Mouse (Mus musculus) liver, adult 2 months (tissue): Measurements from ENCODE around the gene Tmem109. TPM values are rescaled to one million over a fixed set of nuclear protein-coding genes. Genes with fewer than 3 reads are reported as not detected.

Experiments used
- DNase-seq: peaks from one replicate; pipeline ENCODE4 v3.0.0-alpha.2; 2011; ENCODE audit warnings: low read depth, low spot score; ENCODE audit errors: extremely low read depth
- H3K27ac ChIP-seq: fragments of 200-500 bp; replicated peaks from 2 replicates; pipeline ENCODE4 v1.5.1; 2012; ENCODE audit warnings: low read depth, mild to moderate bottlenecking, control low read depth, inconsistent platforms, low read length; ENCODE audit not compliant: insufficient read depth
- H3K27me3 ChIP-seq: fragments of 200-500 bp; 2 replicates; pipeline ENCODE4 v1.6.1; 2012; ENCODE audit warnings: mild to moderate bottlenecking, moderate library complexity, low read length, inconsistent platforms; ENCODE audit not compliant: control insufficient read depth, insufficient read depth
- H3K36me3 ChIP-seq: fragments of 200-500 bp; 2 replicates; pipeline ENCODE4 v1.6.1; 2012; ENCODE audit warnings: low read length, inconsistent platforms; ENCODE audit not compliant: control insufficient read depth, insufficient read depth
- H3K4me1 ChIP-seq: fragments of 200-500 bp; 2 replicates; pipeline ENCODE4 v1.6.1; 2011; ENCODE audit warnings: low read length; ENCODE audit not compliant: control insufficient read depth, insufficient read depth
- H3K4me3 ChIP-seq: fragments of 200-500 bp; 2 replicates; pipeline ENCODE4 v1.5.1; 2011; ENCODE audit warnings: low read depth, mild to moderate bottlenecking, control low read depth, low read length, moderate library complexity; ENCODE audit not compliant: insufficient read depth
- H3K79me2 ChIP-seq: fragments of 200-500 bp; 2 replicates; pipeline ENCODE4 v1.6.1; 2012; ENCODE audit warnings: inconsistent platforms, mild to moderate bottlenecking, low read length, moderate library complexity; ENCODE audit not compliant: control insufficient read depth, insufficient read depth
- H3K9ac ChIP-seq: fragments of 200-500 bp; 2 replicates; pipeline ENCODE4 v1.6.1; 2012; ENCODE audit warnings: low read depth, mild to moderate bottlenecking, control low read depth, inconsistent platforms, low read length
- CTCF ChIP-seq: fragments of 200-500 bp; IDR thresholded peaks from 2 replicates; pipeline ENCODE4 v1.5.1; 2011; ENCODE audit warnings: low read depth, low read length, control low read depth
- POLR2A ChIP-seq: fragments of 200-500 bp; IDR thresholded peaks from 2 replicates; pipeline ENCODE4 v1.6.1; 2011; ENCODE audit warnings: low read length, control low read depth; ENCODE audit not compliant: insufficient read depth; ENCODE audit errors: extremely low read depth
- WGBS: fragments of 180-500 bp; shearing (Covaris S2); methylation state at CpG from one replicate; pipeline ENCODE4 v1.1.7; 2018; 5-methylcytosine and 5-hydroxymethylcytosine counted together
- polyA plus RNA-seq: library from polyadenylated mRNA; depleted of rRNA; stranded (reverse); fragments of >200 nt; gene quantifications from 2 replicates; pipeline ENCODE4 v1.2.3, GENCODE M21; 2012
- total RNA-seq: library from RNA; depleted of rRNA; stranded (reverse); fragments of >200 nt; gene quantifications from 2 replicates; pipeline ENCODE4 v1.2.3, GENCODE M21; 2014

Tmem109 gene
- total and polyA plus RNA-seq, 2 experiments = 7.1 to 35.2 TPM

GRCm38 (mm10) chr19:10880085-10880974, 1.5 kb downstream of the Tmem109 start:
- peak; percentile 31 for DNase-seq
- Histone ChIP-seq H3K27ac (no peak overlapping the region), H3K79me2 (peaks cover 20% of the 10 kb centered on the region; the same call in 1 of the 2 replicates), H3K36me3 (no peaks in the 10 kb centered on the region), H3K27me3 (no peaks in the 10 kb centered on the region), H3K4me1 (peaks cover 8% of the 10 kb centered on the region; the same call in 1 of the 2 replicates), H3K4me3 (no peak overlapping the region), H3K9ac (no peak overlapping the region)
- TF ChIP-seq CTCF (peak; percentile 27; the same call in 1 of the 2 replicates), POLR2A (no peak)
- WGBS = 38% methylated on average over 7 of the region's 7 CpGs

DNA sequence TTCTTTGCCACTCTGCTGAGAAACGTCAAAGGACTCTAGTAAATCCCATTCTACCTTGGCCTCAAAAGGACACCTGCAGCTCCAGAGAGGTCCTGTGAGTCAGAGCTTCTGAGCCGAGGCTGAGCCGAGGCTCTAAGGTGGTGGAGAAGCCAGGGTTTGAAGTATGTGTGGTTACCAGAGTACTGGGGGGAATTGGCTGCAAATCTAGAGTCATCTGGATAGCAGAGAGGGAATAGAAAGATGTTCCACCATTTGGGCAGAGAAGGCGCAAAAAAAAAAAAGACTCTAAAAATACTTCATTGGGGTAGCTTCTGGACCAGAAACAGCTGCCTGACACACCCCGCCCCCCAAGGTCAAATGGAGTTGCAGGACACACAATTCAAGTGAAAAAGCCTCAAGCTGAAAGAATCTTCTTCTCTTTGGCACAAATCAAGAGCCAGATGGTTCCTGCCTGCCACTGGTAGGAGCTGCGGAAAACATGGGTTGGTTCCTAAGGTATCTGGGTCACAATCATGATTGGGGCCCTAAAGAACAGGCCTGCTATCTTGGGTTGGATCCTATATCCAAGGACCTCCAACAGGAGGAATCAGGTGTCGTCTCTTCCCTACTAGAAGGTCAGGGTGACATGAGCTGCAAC, 3.5 kb downstream of the Tmem109 start:
- Histone ChIP-seq H3K36me3 (peaks cover 9% of the 10 kb centered on the region), H3K79me2 (peaks cover 20% of the 10 kb centered on the region; the same call in 1 of the 2 replicates), H3K9ac (no peak overlapping the region), H3K4me1 (peaks cover 8% of the 10 kb centered on the region; the same call in 1 of the 2 replicates), H3K27ac (no peak overlapping the region), H3K4me3 (no peak overlapping the region), H3K27me3 (no peaks in the 10 kb centered on the region)
- DNase-seq = no peak
- TF ChIP-seq POLR2A (no peak), CTCF (no peak)
- 91% methylated on average over 7 of the region's 7 CpGs for WGBS

- WGBS = 88% methylated on average over 14 of the region's 14 CpGs
- no peak for DNase-seq
- TF ChIP-seq CTCF (no peak), POLR2A (no peak)
Observed at GRCm38 (mm10) chr19:10871328-10871961, 10.4 kb downstream of the Tmem109 start.

GRCm38 (mm10) chr19:10870676-10871075, 11.1 kb downstream of the Tmem109 start:
- peaks cover 17% of the 10 kb centered on the region for H3K36me3 ChIP-seq
- no peak overlapping the region for H3K27ac ChIP-seq
- no peaks in the 10 kb centered on the region for H3K27me3 ChIP-seq
- 95% methylated on average over 3 of the region's 3 CpGs for WGBS
- no peak overlapping the region for H3K9ac ChIP-seq
- no peak for DNase-seq
- H3K4me1 ChIP-seq = no peaks in the 10 kb centered on the region
- H3K79me2 ChIP-seq = no peaks in the 10 kb centered on the region
- TF ChIP-seq POLR2A (no peak), CTCF (no peak)
- H3K4me3 ChIP-seq = no peak overlapping the region

More at GRCm38 (mm10) chr19:10871328-10871961, 10.4 kb downstream of the Tmem109 start:
- H3K79me2 ChIP-seq = no peaks in the 10 kb centered on the region
- no peak overlapping the region for H3K9ac ChIP-seq
- no peaks in the 10 kb centered on the region for H3K27me3 ChIP-seq
- H3K27ac ChIP-seq = no peak overlapping the region
- H3K36me3 ChIP-seq = peaks cover 17% of the 10 kb centered on the region
- no peak overlapping the region for H3K4me3 ChIP-seq
- no peaks in the 10 kb centered on the region for H3K4me1 ChIP-seq

DNA sequence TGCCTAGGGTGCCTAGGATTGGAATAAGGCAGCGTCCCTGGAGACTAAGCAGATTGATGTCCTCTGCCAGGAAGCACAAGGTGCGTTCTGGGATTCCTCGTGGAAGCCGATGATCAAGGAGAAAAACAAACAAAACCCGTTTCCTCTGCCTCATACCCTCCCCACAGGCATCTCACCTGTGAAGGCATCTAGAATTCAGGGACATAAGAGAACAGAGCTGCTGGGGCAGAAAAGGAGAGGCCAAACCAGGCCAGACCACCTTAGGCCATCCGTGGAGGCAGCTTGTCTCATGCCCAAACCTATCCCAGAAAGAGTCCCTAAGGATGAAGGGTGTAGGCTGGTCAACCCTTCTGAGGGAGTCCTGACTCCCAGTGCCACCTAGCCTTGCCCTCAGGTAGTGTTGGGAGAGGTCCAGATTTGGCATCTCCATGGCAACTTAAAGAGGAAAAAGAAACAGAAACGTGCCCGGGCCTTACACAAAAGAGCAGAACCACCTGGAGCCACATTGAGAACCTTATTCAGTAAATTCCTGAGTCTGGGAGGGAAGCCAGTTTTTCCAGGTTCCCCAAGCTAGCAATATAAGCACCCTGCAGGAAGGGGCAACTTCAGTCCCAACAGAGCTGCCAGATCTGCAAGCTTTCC, 11.8 kb downstream of the Tmem109 start, which contains the start of gene Tmem132a:
TSS of gene Tmem132a (minus strand) at position 55 of the 642 bp plus-strand sequence.
- peaks cover 17% of the 10 kb centered on the region for H3K36me3 ChIP-seq
- no peaks in the 10 kb centered on the region for H3K27me3 ChIP-seq
- WGBS = 10% methylated on average over 8 of the region's 8 CpGs
- H3K79me2 ChIP-seq = no peaks in the 10 kb centered on the region
- H3K27ac ChIP-seq = no peak within 1 kb of the TSS
- TF ChIP-seq POLR2A (no peak), CTCF (no peak)
- H3K9ac ChIP-seq = peak within 1 kb of the TSS; percentile 61
- peak within 1 kb of the TSS; percentile 68 for H3K4me3 ChIP-seq
- no peaks in the 10 kb centered on the region for H3K4me1 ChIP-seq
- no peak for DNase-seq
